Mouse (Mus musculus) forebrain, embryonic 15.5 days (tissue): ENCODE data around the gene Msi2. TPM values are rescaled to one million over a fixed set of nuclear protein-coding genes. Genes with fewer than 3 reads are reported as not detected.

Experiments
- ATAC-seq: fragments of 200-750 bp; cut with Nextera tagmentation; replicated peaks from 2 replicates; pipeline ENCODE4 v1.8.0; 2017; ENCODE audit warnings: mild to moderate bottlenecking, moderate TSS enrichment, moderate library complexity
- H3K27ac ChIP-seq: fragments of 300-500 bp; sonication (generic); replicated peaks from 2 replicates; pipeline ENCODE4 v1.5.1; 2015; ENCODE audit warnings: mild to moderate bottlenecking, inconsistent platforms
- H3K27me3 ChIP-seq: fragments of 300-500 bp; sonication (generic); 2 replicates; pipeline ENCODE4 v1.6.1; 2015; ENCODE audit warnings: inconsistent platforms
- H3K36me3 ChIP-seq: fragments of 300-500 bp; sonication (generic); 2 replicates; pipeline ENCODE4 v1.6.1; 2015; ENCODE audit warnings: mild to moderate bottlenecking, inconsistent platforms
- H3K4me1 ChIP-seq: fragments of 300-500 bp; sonication (generic); 2 replicates; pipeline ENCODE4 v1.6.1; 2015; ENCODE audit warnings: inconsistent platforms
- H3K4me2 ChIP-seq: fragments of 300-500 bp; sonication (generic); replicated peaks from 2 replicates; pipeline ENCODE4 v1.6.1; 2015; ENCODE audit warnings: mild to moderate bottlenecking, inconsistent platforms
- H3K4me3 ChIP-seq: fragments of 300-500 bp; sonication (generic); 2 replicates; pipeline ENCODE4 v1.5.1; 2015; ENCODE audit warnings: mild to moderate bottlenecking, inconsistent platforms
- H3K9ac ChIP-seq: fragments of 300-500 bp; sonication (generic); replicated peaks from 2 replicates; pipeline ENCODE4 v1.6.1; 2015; ENCODE audit warnings: mild to moderate bottlenecking, inconsistent platforms
- H3K9me3 ChIP-seq: fragments of 300-500 bp; sonication (generic); 2 replicates; pipeline ENCODE4 v1.6.1; 2016; ENCODE audit warnings: inconsistent platforms
- WGBS: fragments of 180-500 bp; shearing (Covaris S2); methylation state at CpG from one replicate; pipeline ENCODE4 v1.1.7; 2015; ENCODE audit warnings: mixed read lengths; 5-methylcytosine and 5-hydroxymethylcytosine counted together
- polyA plus RNA-seq: library from polyadenylated mRNA; unstranded; fragments of >200 nt; fragmentation: Nextera tagmentation; extraction: Ambion mirVana; gene quantifications from 2 replicates; pipeline ENCODE4 v1.2.1, GENCODE M21; 2015

The Msi2 gene
- polyA plus RNA-seq, 1 experiment from 2014 or later, result 27.1 TPM

- no peak for ATAC-seq
- H3K27me3 ChIP-seq, result no peaks in the 10 kb centered on the region
- H3K9ac ChIP-seq, result no peak overlapping the region
- 67% methylated on average over 6 of the region's 6 CpGs for WGBS
- no peak overlapping the region for H3K27ac ChIP-seq
- H3K4me3 ChIP-seq, result no peak overlapping the region
- H3K4me1 ChIP-seq, result peaks cover 35% of the 10 kb centered on the region
- no peaks in the 10 kb centered on the region for H3K9me3 ChIP-seq
- H3K36me3 ChIP-seq, result no peaks in the 10 kb centered on the region
- no peak overlapping the region for H3K4me2 ChIP-seq
Observed at GRCm38 (mm10) chr11:88502566-88502965, 215.7 kb downstream of the Msi2 start.

DNA sequence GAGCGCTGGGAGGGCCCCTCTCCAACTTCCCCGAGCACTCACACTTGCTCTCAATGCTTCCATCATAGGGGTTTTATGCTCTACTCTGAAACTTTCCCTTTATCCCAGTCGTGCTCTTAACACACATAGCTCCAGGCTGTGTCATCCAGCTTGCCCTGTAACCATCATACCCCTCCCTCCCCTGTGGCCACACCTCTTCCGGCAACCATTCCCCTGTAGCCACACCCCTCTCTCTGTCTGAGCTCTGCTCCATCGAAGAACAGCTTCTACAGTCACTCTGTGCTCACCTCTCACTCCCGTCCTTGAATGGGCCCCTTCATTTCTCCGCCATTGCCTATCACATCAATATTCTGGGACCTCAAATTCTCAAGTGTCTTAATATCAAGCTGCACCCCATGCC lies 219.8 kb downstream of the Msi2 start:
- 58% methylated on average over 7 of the region's 7 CpGs for WGBS
- no peak overlapping the region for H3K4me2 ChIP-seq
- no peak overlapping the region for H3K27ac ChIP-seq

GRCm38 (mm10) chr11:88496460-88496859 lies 221.9 kb downstream of the Msi2 start:
- Histone ChIP-seq H3K27ac (no peak overlapping the region), H3K9ac (no peak overlapping the region), H3K4me2 (no peak overlapping the region), H3K36me3 (no peaks in the 10 kb centered on the region), H3K9me3 (no peaks in the 10 kb centered on the region), H3K4me1 (peaks cover 24% of the 10 kb centered on the region), H3K4me3 (no peak overlapping the region), H3K27me3 (no peaks in the 10 kb centered on the region)
- 81% methylated on average over 5 of the region's 5 CpGs for WGBS
- ATAC-seq, result no peak

More for the DNA sequence above, 219.8 kb downstream of the Msi2 start:
- Histone ChIP-seq H3K9ac (no peak overlapping the region), H3K9me3 (no peaks in the 10 kb centered on the region), H3K4me1 (peaks cover 20% of the 10 kb centered on the region), H3K27me3 (no peaks in the 10 kb centered on the region), H3K4me3 (no peak overlapping the region), H3K36me3 (no peaks in the 10 kb centered on the region)
- no peak for ATAC-seq

DNA sequence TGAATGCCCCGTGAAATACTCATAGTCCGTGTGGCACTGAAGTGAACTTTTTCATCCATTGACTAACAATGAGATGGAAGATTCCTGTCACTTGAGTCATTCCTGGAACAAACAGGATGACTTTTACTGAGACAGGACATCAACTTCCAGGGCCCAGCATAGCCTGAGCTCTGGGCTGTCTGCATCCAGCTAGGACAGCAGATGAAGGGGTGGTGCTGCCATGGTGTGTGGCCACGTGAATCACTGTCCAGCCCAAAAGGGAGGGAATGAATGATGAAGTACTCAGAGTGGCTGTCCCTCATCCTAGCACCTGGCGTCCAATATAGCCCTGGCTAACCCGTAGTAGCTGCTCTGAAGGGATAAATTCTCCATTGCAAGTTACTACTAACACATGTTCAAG lies 222.6 kb downstream of the Msi2 start:
- H3K36me3 ChIP-seq, result no peaks in the 10 kb centered on the region
- H3K9ac ChIP-seq, result no peak overlapping the region
- H3K27ac ChIP-seq, result no peak overlapping the region
- no peak for ATAC-seq
- no peak overlapping the region for H3K4me3 ChIP-seq
- no peaks in the 10 kb centered on the region for H3K9me3 ChIP-seq
- 88% methylated on average over 5 of the region's 5 CpGs for WGBS
- H3K4me2 ChIP-seq, result no peak overlapping the region
- no peaks in the 10 kb centered on the region for H3K27me3 ChIP-seq
- peaks cover 20% of the 10 kb centered on the region for H3K4me1 ChIP-seq

DNA sequence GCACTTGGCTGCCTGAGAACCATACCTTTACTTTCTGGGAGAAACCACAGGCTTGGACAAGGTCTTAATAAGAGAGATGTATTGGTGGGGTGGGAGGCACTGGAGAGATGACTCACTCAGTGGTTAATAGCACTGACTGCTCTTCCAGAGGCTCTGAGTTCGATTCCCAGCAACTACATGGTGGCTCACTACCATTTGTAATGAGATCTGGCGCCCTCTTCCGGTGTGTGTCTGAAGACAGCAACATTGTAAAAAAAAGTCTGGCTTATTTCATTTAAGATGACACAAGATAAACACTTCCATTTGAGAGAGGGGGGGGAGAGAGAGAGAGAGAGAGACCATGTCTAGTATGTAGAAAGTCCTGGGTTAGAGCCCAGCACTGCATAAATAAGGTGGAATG lies 223.3 kb downstream of the Msi2 start:
- Histone ChIP-seq H3K4me2 (no peak overlapping the region), H3K36me3 (no peaks in the 10 kb centered on the region), H3K4me1 (peaks cover 25% of the 10 kb centered on the region), H3K9me3 (no peaks in the 10 kb centered on the region), H3K4me3 (no peak overlapping the region), H3K9ac (no peak overlapping the region), H3K27ac (no peak overlapping the region), H3K27me3 (no peaks in the 10 kb centered on the region)
- WGBS, result 92% methylated on average over 3 of the region's 3 CpGs
- no peak for ATAC-seq

GRCm38 (mm10) chr11:88493795-88494559 lies 224.3 kb downstream of the Msi2 start:
- no peak overlapping the region for H3K9ac ChIP-seq
- H3K27me3 ChIP-seq, result no peaks in the 10 kb centered on the region
- H3K4me3 ChIP-seq, result no peak overlapping the region
- no peak for ATAC-seq
- no peak overlapping the region for H3K4me2 ChIP-seq
- no peaks in the 10 kb centered on the region for H3K36me3 ChIP-seq
- H3K27ac ChIP-seq, result no peak overlapping the region
- H3K4me1 ChIP-seq, result peaks cover 35% of the 10 kb centered on the region
- no peaks in the 10 kb centered on the region for H3K9me3 ChIP-seq
- 88% methylated on average over 18 of the region's 18 CpGs for WGBS

DNA sequence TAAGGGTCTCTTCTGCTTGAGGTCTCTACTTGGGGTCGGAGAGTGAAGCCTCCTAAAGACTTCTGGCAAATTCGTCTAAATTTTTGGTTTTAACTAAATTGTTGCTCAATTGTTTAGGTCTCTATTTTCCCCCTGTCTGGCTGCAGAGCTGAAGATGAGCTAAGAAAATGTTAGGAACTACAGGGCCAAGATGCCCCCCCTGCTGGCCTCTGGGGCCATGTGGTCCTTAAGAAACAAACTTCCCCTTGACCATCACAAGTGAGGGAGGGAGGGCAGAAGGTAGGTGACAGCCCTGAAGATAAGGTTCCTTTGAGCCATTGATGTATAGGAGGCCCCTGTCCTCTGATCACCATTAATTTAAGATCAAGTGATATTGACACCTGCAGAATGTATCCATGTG lies 225.7 kb downstream of the Msi2 start:
- Histone ChIP-seq H3K9me3 (no peaks in the 10 kb centered on the region), H3K36me3 (no peaks in the 10 kb centered on the region), H3K27ac (no peak overlapping the region), H3K9ac (no peak overlapping the region), H3K27me3 (no peaks in the 10 kb centered on the region), H3K4me2 (no peak overlapping the region), H3K4me3 (no peak overlapping the region), H3K4me1 (peaks cover 38% of the 10 kb centered on the region)
- ATAC-seq, result no peak
- 91% methylated on average over 2 of the region's 2 CpGs for WGBS

DNA sequence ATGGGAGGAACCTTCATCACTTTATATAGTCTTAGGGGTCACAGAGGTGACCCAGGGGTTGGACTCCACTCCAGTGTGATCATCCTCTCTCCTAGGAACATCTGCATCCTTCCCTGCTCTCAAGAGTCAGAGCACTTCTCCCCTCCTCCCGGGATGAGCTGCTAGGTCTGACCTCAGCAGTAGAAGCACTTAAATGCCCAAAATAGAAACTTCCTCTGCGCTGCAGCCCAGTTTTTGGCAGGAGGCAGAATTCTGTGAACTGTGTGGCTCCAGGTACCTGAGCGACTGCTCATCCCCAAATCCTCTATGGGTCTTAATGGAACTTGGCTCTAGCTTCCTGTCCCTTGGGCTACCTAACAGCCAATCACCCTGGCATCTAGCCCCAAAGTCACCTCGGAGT lies 228.3 kb downstream of the Msi2 start:
- Histone ChIP-seq H3K4me2 (no peak overlapping the region), H3K27me3 (no peaks in the 10 kb centered on the region), H3K4me1 (peaks cover 46% of the 10 kb centered on the region), H3K9ac (no peak overlapping the region), H3K36me3 (no peaks in the 10 kb centered on the region), H3K27ac (peak overlapping the region; percentile 53), H3K4me3 (no peak overlapping the region), H3K9me3 (no peaks in the 10 kb centered on the region)
- 76% methylated on average over 4 of the region's 4 CpGs for WGBS
- ATAC-seq, result no peak

DNA sequence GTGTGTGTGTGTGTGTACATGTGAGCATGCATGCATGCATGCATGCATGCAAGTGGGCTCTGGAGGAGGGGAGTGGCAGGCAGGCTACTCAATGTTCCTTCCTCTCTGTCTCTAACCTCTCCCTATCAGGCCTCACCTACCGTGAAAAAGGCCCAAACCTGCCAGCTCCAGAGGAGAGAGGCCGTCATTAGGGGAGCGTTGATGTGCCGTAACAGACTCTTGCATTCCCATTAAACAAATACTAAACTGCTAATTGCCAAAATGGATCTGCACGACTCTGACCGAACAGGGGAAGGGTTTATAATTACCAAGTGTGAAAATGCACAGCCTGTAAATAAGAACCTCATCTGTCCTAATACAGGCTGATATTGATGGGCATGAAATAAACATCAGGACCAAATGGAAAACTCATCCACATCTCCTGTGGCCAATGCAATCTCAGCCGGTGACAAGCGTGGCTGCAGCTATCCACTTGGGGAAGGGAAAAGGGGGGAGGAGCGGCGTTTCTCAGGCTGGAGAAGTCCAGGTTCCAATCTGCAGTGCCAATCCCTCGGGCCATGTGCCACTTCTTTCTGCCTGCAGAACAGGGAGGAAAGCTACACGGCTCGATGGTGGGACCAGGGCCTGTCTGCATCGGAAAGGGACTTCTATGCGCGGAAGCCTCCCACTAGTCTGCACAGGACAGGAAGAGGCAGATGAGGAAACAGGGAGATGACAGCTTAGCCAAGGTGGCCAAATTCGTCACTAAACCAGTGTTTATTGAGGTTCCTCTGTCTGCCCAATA lies 229.2 kb downstream of the Msi2 start:
- H3K4me1 ChIP-seq, result peaks cover 49% of the 10 kb centered on the region

DNA sequence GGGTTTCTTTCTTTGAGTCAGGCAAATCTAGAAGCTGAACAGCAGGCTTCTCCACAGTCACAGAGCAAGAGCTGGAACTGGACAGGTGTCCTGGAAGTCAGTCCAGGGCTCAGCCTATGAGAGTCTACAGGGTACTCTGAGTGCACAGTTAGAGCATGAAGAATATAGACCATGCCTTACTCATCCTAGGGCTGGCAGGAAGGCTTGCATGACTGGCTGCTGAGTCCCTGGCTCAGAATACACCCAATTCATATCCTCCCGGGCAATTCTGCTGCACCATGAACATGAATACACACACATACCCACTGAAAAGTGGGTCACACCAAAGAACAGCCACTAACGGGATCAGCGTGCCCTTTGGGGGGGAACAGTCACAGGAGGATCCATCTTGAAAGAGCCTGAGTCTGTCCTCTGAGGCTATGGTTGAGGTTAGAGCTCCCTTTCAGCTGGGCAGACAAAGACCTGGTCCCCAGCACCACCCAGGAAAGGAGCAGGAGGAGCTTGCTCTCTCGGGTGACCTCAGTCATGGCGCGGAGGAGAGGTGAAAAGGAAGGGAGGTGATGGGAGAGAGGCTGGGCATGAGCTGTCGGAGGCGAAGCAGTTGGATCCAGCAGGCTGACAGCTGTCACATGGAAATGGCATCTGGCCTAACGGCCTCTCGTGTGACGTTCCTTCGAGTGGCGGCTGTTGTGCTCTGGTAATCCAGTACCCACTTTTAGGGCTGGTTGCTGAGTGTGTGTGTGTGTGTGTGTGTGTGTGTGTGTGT lies 230.0 kb downstream of the Msi2 start:
- ATAC-seq, result peak; percentile 44
- H3K9me3 ChIP-seq, result no peaks in the 10 kb centered on the region
- H3K4me3 ChIP-seq, result no peak overlapping the region
- peak overlapping the region; percentile 53 for H3K27ac ChIP-seq
- no peak overlapping the region for H3K9ac ChIP-seq
- 27% methylated on average over 13 of the region's 13 CpGs for WGBS
- no peaks in the 10 kb centered on the region for H3K27me3 ChIP-seq
- H3K4me2 ChIP-seq, result no peak overlapping the region
- peaks cover 55% of the 10 kb centered on the region for H3K4me1 ChIP-seq
- H3K36me3 ChIP-seq, result no peaks in the 10 kb centered on the region

More for the DNA sequence above, 229.2 kb downstream of the Msi2 start:
- Histone ChIP-seq H3K4me3 (no peak overlapping the region), H3K36me3 (no peaks in the 10 kb centered on the region), H3K27me3 (no peaks in the 10 kb centered on the region), H3K27ac (peak overlapping the region; percentile 53), H3K9me3 (no peaks in the 10 kb centered on the region), H3K9ac (no peak overlapping the region), H3K4me2 (no peak overlapping the region)
- peak; percentile 25; the same call in 1 of the 2 replicates for ATAC-seq
- WGBS, result 42% methylated on average over 17 of the region's 17 CpGs

DNA sequence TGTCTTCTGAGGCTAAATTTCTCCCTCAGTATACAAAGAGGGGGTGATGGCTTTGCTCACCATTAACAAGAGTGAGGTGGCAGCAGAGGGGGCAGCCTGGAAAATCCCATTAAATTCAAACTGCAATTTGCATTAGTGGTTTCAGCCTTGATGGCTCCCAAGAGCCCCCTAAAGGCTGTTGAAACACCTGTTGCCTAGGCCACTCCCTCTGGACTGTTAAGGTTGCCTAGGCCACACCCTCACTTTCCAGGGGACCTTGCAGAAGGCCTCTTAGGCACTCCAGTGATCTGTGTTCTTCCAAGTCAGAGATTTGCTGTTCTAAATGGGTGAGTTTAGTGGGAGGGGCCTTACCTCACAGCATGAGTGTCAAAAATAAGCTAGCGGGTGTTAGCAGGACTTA lies 232.3 kb downstream of the Msi2 start:
- H3K27ac ChIP-seq, result peak overlapping the region; percentile 16; the same call in 1 of the 2 replicates
- 72% methylated on average over 1 of the region's 1 CpGs for WGBS

DNA sequence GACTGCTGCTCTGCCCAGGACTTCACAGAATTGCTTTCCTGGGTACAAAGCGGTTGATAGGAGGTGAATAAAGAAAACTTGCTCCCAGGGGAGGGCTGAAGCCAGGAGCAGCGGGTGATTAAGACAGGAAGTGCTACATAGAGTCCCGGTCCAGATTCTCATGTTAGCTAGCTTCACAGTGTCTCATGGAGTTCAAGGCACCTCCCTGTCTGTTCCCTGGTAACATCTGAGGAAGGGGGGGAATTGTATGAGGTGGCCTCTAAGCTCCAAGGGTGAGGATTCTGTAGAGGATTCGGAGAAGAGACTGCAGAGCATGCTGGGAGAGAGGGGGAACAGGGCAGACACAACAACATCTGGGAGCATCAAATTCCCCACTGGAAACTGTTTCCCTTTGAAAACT lies 233.2 kb downstream of the Msi2 start:
- no peaks in the 10 kb centered on the region for H3K27me3 ChIP-seq
- H3K9ac ChIP-seq, result no peak overlapping the region
- no peak overlapping the region for H3K27ac ChIP-seq
- no peaks in the 10 kb centered on the region for H3K36me3 ChIP-seq
- no peaks in the 10 kb centered on the region for H3K9me3 ChIP-seq
- peaks cover 75% of the 10 kb centered on the region for H3K4me1 ChIP-seq
- H3K4me3 ChIP-seq, result no peak overlapping the region
- no peak overlapping the region for H3K4me2 ChIP-seq
- 39% methylated on average over 4 of the region's 4 CpGs for WGBS
- no peak for ATAC-seq

More for the DNA sequence above, 232.3 kb downstream of the Msi2 start:
- Histone ChIP-seq H3K9me3 (no peaks in the 10 kb centered on the region), H3K36me3 (no peaks in the 10 kb centered on the region), H3K9ac (no peak overlapping the region), H3K27me3 (no peaks in the 10 kb centered on the region), H3K4me1 (peaks cover 70% of the 10 kb centered on the region), H3K4me3 (no peak overlapping the region), H3K4me2 (no peak overlapping the region)
- no peak for ATAC-seq
